Mouse (Mus musculus) stomach, postnatal 0 days (tissue): ENCODE results near the gene Pbx2.

Experiments used
- CTCF ChIP-seq: IDR thresholded peaks from 2 replicates; pipeline ENCODE4 v1.5.1; 2016; ENCODE audit warnings: antibody characterized with exemption, low read depth, mild to moderate bottlenecking, moderate library complexity
- EP300 ChIP-seq: optimal IDR thresholded peaks from 2 replicates; pipeline ENCODE3; 2016; ENCODE audit warnings: antibody characterized with exemption

DNA sequence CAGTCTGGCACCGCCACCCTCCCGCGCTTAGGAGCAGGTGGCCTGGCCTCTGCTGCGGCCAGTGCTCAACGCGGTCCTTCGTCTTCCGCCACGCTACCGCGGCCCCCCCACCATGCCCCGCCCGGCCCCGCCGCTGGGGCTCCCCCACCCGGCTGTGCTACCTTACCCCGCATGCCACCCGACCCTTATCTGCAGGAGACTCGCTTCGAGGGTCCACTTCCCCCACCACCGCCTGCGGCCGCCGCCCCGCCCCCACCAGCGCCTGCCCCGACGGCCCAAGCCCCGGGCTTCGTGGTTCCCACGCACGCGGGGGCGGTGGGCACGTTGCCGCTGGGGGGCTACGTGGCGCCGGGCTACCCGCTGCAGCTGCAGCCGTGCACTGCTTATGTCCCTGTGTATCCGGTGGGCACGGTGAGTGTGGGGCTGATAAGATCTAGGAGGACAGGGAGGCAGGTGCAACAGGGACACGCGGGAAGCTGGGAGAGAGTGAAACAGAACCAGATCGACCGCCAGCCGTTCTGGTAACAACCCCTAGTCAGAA is 39.8 kb downstream of the Pbx2 start:
- TF ChIP-seq CTCF (no peak), EP300 (no peak)
